Mouse (Mus musculus): ENCODE measurements around the gene Ldlrad1. TPM values are rescaled to one million over a fixed set of nuclear protein-coding genes. Genes with fewer than 3 reads are reported as not detected.

The Ldlrad1 gene
- total and polyA plus RNA-seq, 2 experiments, result not detected

GRCm38 (mm10) chr4:107167798-107168197, 41.2 kb upstream of the Ldlrad1 start:
- no peak for TF ChIP-seq CTCF (IDR thresholded peaks at IDR 0.05; ENCODE audit: low read depth, low read length)
- no peak for TF ChIP-seq POLR2A (IDR thresholded peaks at IDR 0.05; ENCODE audit: extremely low read depth, insufficient read depth, low read length)
- Histone ChIP-seq H3K27me3 (ENCODE audit: control insufficient read depth, insufficient read depth, low read length) (no peaks in the 10 kb centered on the region), H3K9ac (ENCODE audit: low read depth, low read length) (no peak overlapping the region), H3K79me2 (ENCODE audit: control insufficient read depth, insufficient read depth, low read length) (peaks cover 3% of the 10 kb centered on the region; the same call in 1 of the 2 replicates), H3K27ac (replicated peaks; ENCODE audit: insufficient read depth, low read depth, low read length) (no peak overlapping the region), H3K4me1 (ENCODE audit: control insufficient read depth, insufficient read depth, low read length) (no peaks in the 10 kb centered on the region; the same call in 1 of the 2 replicates), H3K36me3 (ENCODE audit: control insufficient read depth, insufficient read depth, low read length) (peaks cover 12% of the 10 kb centered on the region; the same call in 1 of the 2 replicates), H3K4me3 (ENCODE audit: insufficient read depth, low read depth, low read length) (no peak overlapping the region)
- 79% methylated on average over 5 of the region's 5 CpGs for WGBS
- no peak for DNase-seq (ENCODE audit: extremely low read depth, low read depth, low spot score)

DNA sequence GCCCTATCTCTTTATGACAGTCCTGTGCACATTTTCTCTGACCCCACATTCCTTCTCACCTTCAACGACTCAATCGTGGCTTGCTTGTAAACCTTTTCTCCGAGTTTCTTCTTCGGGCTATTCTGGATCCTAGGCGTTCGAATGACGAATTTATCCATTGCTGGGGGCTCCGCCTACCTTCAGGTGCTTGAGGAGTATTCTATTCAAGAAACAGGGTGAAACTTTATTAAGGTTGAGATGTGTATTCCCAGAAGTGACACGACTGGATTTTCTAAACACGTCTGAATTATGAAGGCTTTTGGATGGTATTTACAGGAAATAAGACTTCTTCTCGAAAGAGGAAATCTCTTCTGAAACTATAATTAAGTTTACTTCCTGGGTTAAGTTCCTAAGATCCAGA, 31.5 kb upstream of the Ldlrad1 start:
- no peak overlapping the region; the same call in 1 of the 2 replicates for H3K27ac ChIP-seq (replicated peaks; ENCODE audit: insufficient read depth, low read depth, low read length)
- peaks cover 18% of the 10 kb centered on the region for H3K36me3 ChIP-seq (ENCODE audit: control insufficient read depth, insufficient read depth, low read length)
- TF ChIP-seq CTCF (IDR thresholded peaks at IDR 0.05; ENCODE audit: low read depth, low read length) (no peak), POLR2A (IDR thresholded peaks at IDR 0.05; ENCODE audit: extremely low read depth, insufficient read depth, low read length) (no peak)
- peaks cover 14% of the 10 kb centered on the region; the same call in 1 of the 2 replicates for H3K79me2 ChIP-seq (ENCODE audit: control insufficient read depth, insufficient read depth, low read length)
- H3K4me3 ChIP-seq (ENCODE audit: insufficient read depth, low read depth, low read length), result peak overlapping the region; percentile 84
- no peaks in the 10 kb centered on the region for H3K27me3 ChIP-seq (ENCODE audit: control insufficient read depth, insufficient read depth, low read length)
- peak overlapping the region; percentile 78 for H3K9ac ChIP-seq (ENCODE audit: low read depth, low read length)
- peaks cover 9% of the 10 kb centered on the region for H3K4me1 ChIP-seq (ENCODE audit: control insufficient read depth, insufficient read depth, low read length)
- no peak for DNase-seq (ENCODE audit: extremely low read depth, low read depth, low spot score)
- WGBS, result 36% methylated on average over 11 of the region's 11 CpGs

- WGBS, result under 1% methylated on average over 48 of the region's 49 CpGs
- peaks cover 13% of the 10 kb centered on the region for H3K4me1 ChIP-seq (ENCODE audit: control insufficient read depth, insufficient read depth, low read length)
- DNase-seq (ENCODE audit: extremely low read depth, low read depth, low spot score), result peak; percentile 93
- H3K27me3 ChIP-seq (ENCODE audit: control insufficient read depth, insufficient read depth, low read length), result no peaks in the 10 kb centered on the region
- H3K9ac ChIP-seq (ENCODE audit: low read depth, low read length), result peak within 1 kb of the TSS; percentile 92
- peaks cover 19% of the 10 kb centered on the region; the same call in 1 of the 2 replicates for H3K79me2 ChIP-seq (ENCODE audit: control insufficient read depth, insufficient read depth, low read length)
- H3K36me3 ChIP-seq (ENCODE audit: control insufficient read depth, insufficient read depth, low read length), result peaks cover 12% of the 10 kb centered on the region
- TF ChIP-seq POLR2A (IDR thresholded peaks at IDR 0.05; ENCODE audit: extremely low read depth, insufficient read depth, low read length), result peak; percentile 77
- no peak for TF ChIP-seq CTCF (IDR thresholded peaks at IDR 0.05; ENCODE audit: low read depth, low read length)
- peak within 1 kb of the TSS; percentile 86 for H3K27ac ChIP-seq (replicated peaks; ENCODE audit: insufficient read depth, low read depth, low read length)
- peak within 1 kb of the TSS; percentile 84 for H3K4me3 ChIP-seq (ENCODE audit: insufficient read depth, low read depth, low read length)
These were observed 30.7 kb upstream of the Ldlrad1 start, which contains the start of gene Tmem59 for GRCm38 (mm10) chr4:107178182-107178829. Gene Tmem59 (plus strand): TSS chr4:107178399.

- peaks cover 14% of the 10 kb centered on the region for H3K4me1 ChIP-seq (ENCODE audit: control insufficient read depth, insufficient read depth, low read length)
- peak within 1 kb of the TSS; percentile 84 for H3K4me3 ChIP-seq (ENCODE audit: insufficient read depth, low read depth, low read length)
- TF ChIP-seq CTCF (IDR thresholded peaks at IDR 0.05; ENCODE audit: low read depth, low read length) (no peak), POLR2A (IDR thresholded peaks at IDR 0.05; ENCODE audit: extremely low read depth, insufficient read depth, low read length) (no peak)
- peaks cover 20% of the 10 kb centered on the region; the same call in 1 of the 2 replicates for H3K79me2 ChIP-seq (ENCODE audit: control insufficient read depth, insufficient read depth, low read length)
- H3K27me3 ChIP-seq (ENCODE audit: control insufficient read depth, insufficient read depth, low read length), result no peaks in the 10 kb centered on the region
- H3K36me3 ChIP-seq (ENCODE audit: control insufficient read depth, insufficient read depth, low read length), result peaks cover 9% of the 10 kb centered on the region
- under 1% methylated on average over 47 of the region's 47 CpGs for WGBS
- H3K27ac ChIP-seq (replicated peaks; ENCODE audit: insufficient read depth, low read depth, low read length), result peak within 1 kb of the TSS; percentile 86
- peak within 1 kb of the TSS; percentile 92 for H3K9ac ChIP-seq (ENCODE audit: low read depth, low read length)
- DNase-seq (ENCODE audit: extremely low read depth, low read depth, low spot score), result peak; percentile 37
These were observed 30.0 kb upstream of the Ldlrad1 start, which contains the start of gene Tceanc2 for GRCm38 (mm10) chr4:107178830-107179490. Gene Tceanc2 (minus strand): TSS chr4:107179116.

- peak overlapping the region; percentile 84 for H3K4me3 ChIP-seq (ENCODE audit: insufficient read depth, low read depth, low read length)
- H3K4me1 ChIP-seq (ENCODE audit: control insufficient read depth, insufficient read depth, low read length), result peaks cover 14% of the 10 kb centered on the region
These were observed 29.4 kb upstream of the Ldlrad1 start for GRCm38 (mm10) chr4:107179561-107179960.

More at GRCm38 (mm10) chr4:107179561-107179960, 29.4 kb upstream of the Ldlrad1 start:
- DNase-seq (ENCODE audit: extremely low read depth, low read depth, low spot score), result peak; percentile 52
- Histone ChIP-seq H3K27me3 (ENCODE audit: control insufficient read depth, insufficient read depth, low read length) (no peaks in the 10 kb centered on the region), H3K36me3 (ENCODE audit: control insufficient read depth, insufficient read depth, low read length) (peaks cover 8% of the 10 kb centered on the region), H3K27ac (replicated peaks; ENCODE audit: insufficient read depth, low read depth, low read length) (no peak overlapping the region), H3K9ac (ENCODE audit: low read depth, low read length) (peak overlapping the region; percentile 92), H3K79me2 (ENCODE audit: control insufficient read depth, insufficient read depth, low read length) (peaks cover 20% of the 10 kb centered on the region; the same call in 1 of the 2 replicates)
- no peak for TF ChIP-seq POLR2A (IDR thresholded peaks at IDR 0.05; ENCODE audit: extremely low read depth, insufficient read depth, low read length)
- TF ChIP-seq CTCF (IDR thresholded peaks at IDR 0.05; ENCODE audit: low read depth, low read length), result no peak
- 0% methylated on average over 8 of the region's 8 CpGs for WGBS

Measured in liver, adult 2 months (tissue).